Mouse (Mus musculus) C2C12 (cell line): ENCODE measurements around the gene Akap13.

Experiments used
- CEBPB ChIP-seq: IDR thresholded peaks from one replicate; pipeline ENCODE4 v1.6.1; 2011; ENCODE audit warnings: low read depth, mild to moderate bottlenecking, control low read depth, moderate library complexity
- CTCF ChIP-seq: IDR thresholded peaks from one replicate; pipeline ENCODE4 v1.5.1; 2011; ENCODE audit not compliant: control insufficient read depth, insufficient read depth, insufficient read length
- FOSL1 ChIP-seq: IDR thresholded peaks from one replicate; pipeline ENCODE4 v1.8.0; 2011; ENCODE audit warnings: mild to moderate bottlenecking, low read length; ENCODE audit not compliant: poor library complexity, insufficient read depth, severe bottlenecking
- MAX ChIP-seq: IDR thresholded peaks from one replicate; pipeline ENCODE4 v1.6.1; 2011; ENCODE audit warnings: mild to moderate bottlenecking, control low read depth
- MYOD1 ChIP-seq: IDR thresholded peaks from one replicate; pipeline ENCODE4 v1.6.1; 2011; ENCODE audit warnings: low read depth; ENCODE audit not compliant: control insufficient read depth, insufficient read length
- MYOG ChIP-seq: IDR thresholded peaks from one replicate; pipeline ENCODE4 v1.6.1; 2011; ENCODE audit not compliant: control insufficient read depth, insufficient read length; ENCODE audit errors: extremely low read depth
- USF1 ChIP-seq: IDR thresholded peaks from one replicate; pipeline ENCODE4 v1.6.1; 2011; ENCODE audit warnings: low read depth, mild to moderate bottlenecking, control low read depth, moderate library complexity

DNA sequence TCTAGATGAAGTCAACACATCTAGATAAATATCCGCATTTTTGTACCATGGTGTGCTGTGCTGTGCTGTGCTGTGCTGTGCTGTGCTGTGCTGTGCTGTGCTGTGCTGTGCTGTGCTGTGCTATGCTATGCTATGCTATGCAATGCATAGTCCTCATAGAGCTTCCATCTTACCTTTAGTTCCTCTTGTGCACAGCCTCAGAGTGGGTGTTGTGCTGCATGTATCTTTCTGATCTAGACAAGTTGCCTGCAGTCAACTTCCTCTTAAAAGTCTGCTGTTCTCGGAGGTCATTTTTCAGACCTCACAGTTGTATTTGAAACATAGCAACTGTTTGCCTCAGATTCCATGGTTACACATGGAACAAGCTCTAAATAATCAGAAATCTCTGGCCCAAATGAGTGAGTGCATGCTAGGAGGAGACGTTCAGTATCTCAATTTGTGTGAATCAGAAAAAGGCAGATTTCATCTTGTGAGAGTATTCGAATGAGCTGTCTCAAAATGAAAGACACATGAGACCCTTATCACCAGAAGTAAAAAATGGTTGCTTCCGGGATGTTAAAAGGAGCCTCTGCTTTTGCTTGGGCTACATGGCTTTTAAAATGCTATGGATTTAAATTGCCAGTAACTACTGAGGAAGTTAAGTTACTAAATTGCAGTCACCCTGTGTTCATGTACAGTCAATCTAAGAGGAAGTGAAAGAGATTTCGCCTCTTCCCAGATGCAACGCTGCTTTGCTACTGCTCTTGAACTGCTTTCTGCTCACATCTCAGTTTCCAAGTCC lies 230.9 kb downstream of the Akap13 start:
- TF ChIP-seq CTCF (no peak), MAX (no peak), CEBPB (no peak), MYOG (no peak), USF1 (no peak), FOSL1 (no peak), MYOD1 (no peak)
